Mouse (Mus musculus) heart, postnatal 0 days (tissue): ENCODE results near the gene Polr1a.

Source experiments
- CTCF ChIP-seq: IDR thresholded peaks from 2 replicates; pipeline ENCODE4 v1.5.1; 2016; ENCODE audit warnings: antibody characterized with exemption, control low read depth, low read depth
- EP300 ChIP-seq: IDR thresholded peaks from 2 replicates; pipeline ENCODE4 v1.6.1; 2016; ENCODE audit warnings: antibody characterized with exemption, low read depth

DNA sequence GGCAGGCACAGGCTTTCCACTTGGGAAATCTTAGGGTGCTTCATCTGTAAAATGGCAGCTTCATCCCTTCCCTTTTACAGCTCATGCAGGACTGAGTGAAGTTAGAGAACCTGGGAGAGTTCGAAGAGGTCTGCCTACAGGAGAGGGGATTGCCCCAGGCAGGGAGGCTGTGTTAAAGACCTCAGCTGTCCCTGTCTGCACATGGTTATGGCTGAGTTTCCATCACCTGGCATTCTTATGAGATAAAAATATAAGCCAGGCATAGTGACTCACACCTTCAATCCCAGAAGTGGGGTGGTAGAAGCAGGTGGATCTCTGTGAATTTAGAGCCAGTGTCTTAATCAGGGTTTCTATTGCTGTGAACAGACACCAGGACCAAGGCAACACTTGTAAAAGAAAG lies 100.6 kb downstream of the Polr1a start:
- TF ChIP-seq CTCF (no peak), EP300 (no peak)
